8 mouse cellular contexts compared by ENCODE assay signal in genomic region chr2:39226019-39226640, GRCm38 (mm10). TPM values are rescaled to one million over a fixed set of nuclear protein-coding genes. Genes with fewer than 3 reads are reported as not detected.
DNase-seq lines count a peak whose midpoint lies in the region; ATAC-seq and TF ChIP-seq lines count a peak whose summit lies in the region.

Gene Ppp6c, minus strand, starts transcription at chr2:39226451.

- H3K27me3 ChIP-seq in megakaryocyte, embryonic 14.5 days (replicated peaks): peaks cover 4% of the 10 kb centered on the region

- peak within 1 kb of the TSS; percentile 65 for H3K4me3 ChIP-seq in cortical plate, adult 2 months (ENCODE audit: insufficient read depth, low read length)
- peak within 1 kb of the TSS; percentile 92 for H3K4me3 ChIP-seq in megakaryocyte, embryonic 14.5 days (replicated peaks)

- peak within 1 kb of the TSS; percentile 73 for H3K27ac ChIP-seq in cortical plate, adult 2 months (ENCODE audit: insufficient read depth, low read length)

- no peaks in the 10 kb centered on the region for H3K9me3 ChIP-seq in megakaryocyte, embryonic 14.5 days

- ATAC-seq in activated CD4-positive, CD25-positive, alpha-beta regulatory T cell, adult 4 months: peak; percentile 98

- no peaks in the 10 kb centered on the region for H3K36me3 ChIP-seq in megakaryocyte, embryonic 14.5 days (replicated peaks; ENCODE audit: low read length)

- DNase-seq in gastrocnemius, adult 8-10 months (ENCODE audit: low spot score in 2 of 2): peak; percentile 85 to 88
- DNase-seq in hindlimb bud, embryonic 11.5 days (ENCODE audit: extremely low spot score, low read depth, low spot score): peak; percentile 79
- DNase-seq in left cerebral cortex, adult 8-10 months (ENCODE audit: low spot score in 2 of 2): peak; percentile 87 to 96
- DNase-seq in right cerebral cortex, postnatal 10 days (ENCODE audit: low spot score in 2 of 2): peak; percentile 96 to 98
- peak; percentile 79 for DNase-seq in urinary bladder, postnatal 25 days (ENCODE audit: low spot score)

- TF ChIP-seq POLR2A in cortical plate, adult 2 months (IDR thresholded peaks at IDR 0.05; ENCODE audit: extremely low read depth, insufficient read depth, low read length): peak; percentile 86

- TF ChIP-seq CTCF in cortical plate, adult 2 months (IDR thresholded peaks at IDR 0.05; ENCODE audit: extremely low read depth, insufficient read depth, low read length): no peak

- peaks cover 3% of the 10 kb centered on the region for H3K4me1 ChIP-seq in cortical plate, adult 2 months (ENCODE audit: control insufficient read depth, insufficient read depth, low read length)
- peaks cover 30% of the 10 kb centered on the region for H3K4me1 ChIP-seq in megakaryocyte, embryonic 14.5 days

RNA-seq across cellular contexts. Expression of gene Ppp6c, which starts in this region (rescaled TPM):
- 100 to 1,000 TPM; 130 to 146 TPM for polyA plus RNA-seq in activated CD4-positive, CD25-positive, alpha-beta regulatory T cell, adult 4 months (2017; shearing (Covaris generic))
- polyA plus RNA-seq in cortical plate, adult 2 months (2012; rRNA removed): 45.2 and 47.4 TPM in 2 replicates
- 10 to 100 TPM; 56.6 to 65.1 (median 60.5) TPM for total RNA-seq in gastrocnemius, adult 8-10 months (2022)
- 10 to 100 TPM; 55.8 to 69.5 (median 58.4) TPM for total RNA-seq in left cerebral cortex, adult 8-10 months (2022)
- 3.3 and 7.0 TPM in 2 replicates for polyA plus RNA-seq in megakaryocyte, embryonic 14.5 days (2012; ENCODE audit: insufficient read depth, low replicate concordance)

Comparison
In these comparisons a context has a peak if more than half of its experiments do, and no peak if none do; other contexts are left out.
1. Peak in every context shown above with its lines: DNase-seq, ATAC-seq, H3K4me3 ChIP-seq and H3K27ac ChIP-seq.